Mouse (Mus musculus) lung, postnatal 10 days (tissue): Measurements from ENCODE around the gene Cntn1.
A peak's percentile ranks its signal among the peaks of the same experiment; 100 is the strongest.

Experiments used
- DNase-seq: peaks from one replicate; pipeline ENCODE4 v3.0.0; 2021

Cntn1 gene

DNA sequence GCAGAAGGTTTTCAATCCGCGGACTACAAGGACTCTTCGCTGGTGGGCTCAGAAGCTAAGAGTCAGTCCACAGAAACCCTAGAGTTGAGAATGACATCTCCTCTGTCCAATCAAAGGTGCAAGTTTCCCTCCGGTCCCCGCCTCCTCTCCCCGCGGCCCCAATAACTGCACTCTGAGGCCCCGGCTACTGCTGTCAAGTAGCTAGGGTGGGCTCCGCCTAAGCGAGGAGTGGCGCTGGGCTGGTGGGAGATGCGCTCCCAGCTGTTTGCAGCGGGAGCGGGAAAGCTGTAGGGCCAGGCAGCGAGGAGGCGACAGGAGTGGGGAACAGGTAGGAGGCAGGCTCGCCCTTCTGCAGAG is at the start of gene Cntn1:
TSS of gene Cntn1 (plus strand) at position 170 of the 357 bp plus-strand sequence.
- DNase-seq = peak; percentile 36

DNA sequence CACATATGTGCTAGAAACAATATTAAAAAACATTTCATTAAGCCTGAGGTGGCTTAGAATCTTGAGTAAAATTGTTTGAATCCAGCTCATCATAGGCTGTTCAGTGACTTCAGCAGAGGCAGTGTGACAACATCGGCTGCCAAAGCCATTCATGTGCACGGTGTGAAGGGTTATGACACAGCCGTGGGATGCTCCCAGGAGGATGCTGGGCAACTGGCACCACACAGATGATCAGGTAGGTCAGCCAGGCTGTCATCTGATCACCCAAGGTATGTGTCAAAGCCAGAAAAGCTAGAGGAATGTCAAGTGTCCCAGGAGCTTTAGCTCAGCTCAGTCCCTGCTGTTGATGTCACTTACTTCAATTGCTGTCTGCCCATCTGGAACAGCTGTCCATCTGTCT is 49.5 kb upstream of the Cntn1 start:
- no peak for DNase-seq

DNA sequence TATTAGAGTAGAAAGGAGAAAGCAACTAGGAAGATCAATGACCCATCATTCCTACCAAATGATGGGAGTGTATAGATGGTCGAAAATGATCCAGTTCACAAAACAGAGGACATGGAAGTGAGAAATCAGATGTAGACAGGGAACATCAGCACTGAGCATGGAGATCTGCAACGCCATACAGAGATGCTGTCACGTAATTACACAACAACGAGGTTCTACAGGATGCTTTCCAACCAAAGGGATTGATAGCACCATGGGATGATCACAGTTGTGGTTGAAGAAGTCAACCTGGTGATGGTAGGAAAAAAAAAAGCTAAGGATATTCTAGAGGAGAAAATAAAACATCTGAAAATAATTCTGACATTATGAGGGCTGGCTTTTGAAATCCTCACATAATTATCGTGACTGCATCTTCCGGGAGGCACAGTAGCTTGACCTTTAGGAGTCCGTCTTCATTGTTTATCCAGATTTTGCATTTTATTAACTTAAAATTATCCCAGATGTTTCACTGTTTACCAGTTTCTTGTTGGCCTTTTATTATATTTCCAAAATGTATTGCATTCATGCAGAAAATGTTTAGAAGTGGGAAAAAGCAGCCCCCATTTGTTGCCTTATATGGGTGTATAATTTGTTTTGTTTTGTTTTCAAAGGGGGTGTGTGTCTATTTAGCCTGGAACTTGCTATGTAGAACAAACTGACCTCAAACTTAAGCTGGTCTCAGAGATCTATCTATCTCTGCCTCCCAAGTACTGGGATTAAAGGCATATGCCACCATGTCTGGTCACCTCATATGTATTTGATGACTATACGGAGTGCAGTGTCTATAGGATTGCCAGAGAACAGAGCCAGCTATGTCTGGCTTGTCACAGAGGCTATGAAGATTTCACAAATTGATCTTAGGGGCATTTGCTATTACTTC is 38.5 kb upstream of the Cntn1 start:
- no peak for DNase-seq

DNA sequence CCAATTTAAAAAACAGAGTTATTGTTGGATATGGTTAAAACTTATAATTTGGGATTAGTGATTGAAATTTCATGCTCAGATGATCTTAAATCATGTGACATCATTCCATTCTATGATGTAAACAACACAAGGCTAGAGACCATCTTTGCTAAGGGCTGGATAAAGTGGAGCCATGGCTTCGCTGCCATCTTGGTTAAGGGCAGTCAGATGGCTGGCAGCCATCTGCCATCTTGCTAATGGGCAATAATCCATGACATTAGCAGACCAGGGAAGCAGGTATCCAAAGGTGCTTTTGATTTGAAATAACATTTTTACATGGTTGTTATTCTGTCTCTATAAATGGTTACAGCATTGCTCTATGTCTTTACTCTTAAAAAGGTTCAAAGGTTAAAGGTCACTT is 16.9 kb upstream of the Cntn1 start:
- DNase-seq = no peak

DNA sequence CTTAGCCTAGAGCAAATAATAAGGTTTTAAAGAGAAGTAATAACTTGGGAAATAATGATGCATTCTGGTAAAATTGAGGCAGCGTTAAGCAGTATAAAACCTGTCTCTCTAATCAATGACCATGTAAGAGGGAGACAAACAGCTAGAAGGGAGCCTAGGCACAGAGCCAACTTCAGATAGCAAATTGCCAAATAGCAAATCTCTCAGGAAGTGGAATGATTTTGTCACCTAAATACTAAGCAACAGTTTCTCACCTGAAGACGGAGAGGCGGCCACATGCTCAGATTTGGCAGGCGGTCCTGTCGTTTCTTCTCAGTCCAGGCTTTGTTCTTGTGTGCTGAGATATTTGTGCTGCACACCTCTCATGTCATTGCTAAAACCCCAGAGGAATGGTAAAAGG is 8.4 kb upstream of the Cntn1 start:
- DNase-seq = no peak

DNA sequence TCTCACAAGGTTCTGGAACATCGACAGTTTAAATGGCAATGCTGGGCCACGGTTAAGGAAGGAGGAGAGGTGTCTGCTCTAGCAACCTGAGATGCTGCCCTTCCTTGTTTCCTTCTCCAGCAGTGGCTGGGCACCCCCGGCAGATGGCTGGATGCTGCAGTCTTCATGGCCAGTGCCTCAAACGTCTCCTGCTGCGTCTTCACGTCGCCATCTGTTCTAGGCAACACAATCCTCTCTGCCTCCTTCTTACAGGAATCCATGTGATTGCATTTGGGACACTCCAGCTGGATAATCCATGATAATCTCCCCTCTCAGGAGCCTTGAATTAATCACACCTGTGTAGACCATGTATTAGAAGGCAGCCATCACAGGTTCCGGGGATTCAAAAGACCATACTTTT is 4.9 kb upstream of the Cntn1 start:
- no peak for DNase-seq

DNA sequence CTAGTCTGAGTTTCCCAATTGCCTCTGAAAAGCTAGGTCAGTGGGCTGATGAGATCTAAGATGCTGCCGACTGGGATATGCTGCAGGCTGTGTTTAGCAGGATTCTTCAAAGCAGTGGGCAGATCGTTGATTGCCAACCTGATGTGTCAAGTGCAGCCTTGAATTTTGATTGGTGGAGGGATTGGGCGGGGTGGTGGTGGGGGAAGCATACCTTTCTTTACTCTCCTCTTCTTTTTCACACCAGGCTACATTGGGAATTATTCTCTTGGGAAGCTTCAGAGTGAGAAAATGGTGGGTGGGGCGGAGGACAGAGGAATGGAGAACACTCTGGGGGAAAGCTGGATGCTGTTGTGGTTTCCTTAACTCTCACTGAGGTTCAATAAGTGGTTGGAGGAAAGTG is 2.9 kb upstream of the Cntn1 start:
- no peak for DNase-seq

DNA sequence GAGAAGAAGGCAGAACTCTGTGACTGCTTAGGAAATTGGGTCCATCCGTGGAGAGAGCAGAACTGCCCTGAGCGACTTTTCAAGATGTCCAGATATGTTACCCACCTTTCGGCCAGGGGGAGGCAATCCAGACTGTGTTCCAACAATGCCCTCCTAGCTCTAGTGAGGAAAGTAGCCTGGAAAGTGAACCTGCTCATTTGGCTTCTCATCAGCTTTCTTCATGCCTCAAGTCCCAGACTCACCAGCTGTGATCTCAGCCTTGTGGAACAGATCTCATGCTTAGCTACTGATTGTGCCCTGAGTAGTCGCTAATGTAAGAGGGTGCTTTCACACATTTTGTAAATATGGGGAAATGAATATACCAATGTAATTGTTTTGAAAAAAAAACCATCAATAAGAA is 2.4 kb upstream of the Cntn1 start:
- DNase-seq = no peak

DNA sequence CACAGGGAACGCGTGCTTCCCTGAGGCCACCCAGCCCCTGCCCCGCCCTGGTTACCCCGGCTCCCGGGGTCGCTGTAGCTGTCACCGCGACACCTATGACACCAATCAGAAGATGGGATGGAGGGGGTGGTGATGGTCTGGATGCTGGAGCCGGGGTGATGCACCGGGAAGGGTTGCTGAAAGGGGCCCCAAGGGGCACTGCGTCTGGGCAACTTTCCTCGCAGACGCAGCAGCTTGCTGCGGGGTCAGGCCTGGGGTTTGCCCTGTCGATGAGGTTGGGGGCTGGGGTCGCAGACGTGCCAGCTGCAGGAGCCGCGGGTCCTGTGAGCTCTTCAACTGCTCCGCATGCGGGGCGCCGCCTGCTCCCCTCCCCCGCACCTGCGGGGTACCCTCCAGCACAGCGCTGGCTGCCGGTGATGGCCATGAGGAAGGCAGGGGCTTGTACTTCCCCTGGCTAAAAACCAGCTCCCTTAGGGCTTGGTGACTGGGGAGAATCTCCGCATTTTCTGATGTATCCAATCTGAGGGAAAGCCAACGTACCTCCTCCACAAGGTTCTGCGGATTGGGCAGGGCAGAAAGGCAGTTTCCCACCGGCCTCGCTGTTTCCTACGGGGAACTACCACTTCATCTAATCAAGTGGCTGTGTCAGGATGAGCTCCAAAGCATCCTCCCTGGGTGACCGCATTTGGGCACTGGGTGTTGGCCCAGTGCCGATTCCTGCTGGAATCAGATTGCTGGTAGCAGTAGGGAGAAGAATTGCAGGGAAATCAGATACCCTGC is 578 bp downstream of the Cntn1 start:
- DNase-seq = no peak

DNA sequence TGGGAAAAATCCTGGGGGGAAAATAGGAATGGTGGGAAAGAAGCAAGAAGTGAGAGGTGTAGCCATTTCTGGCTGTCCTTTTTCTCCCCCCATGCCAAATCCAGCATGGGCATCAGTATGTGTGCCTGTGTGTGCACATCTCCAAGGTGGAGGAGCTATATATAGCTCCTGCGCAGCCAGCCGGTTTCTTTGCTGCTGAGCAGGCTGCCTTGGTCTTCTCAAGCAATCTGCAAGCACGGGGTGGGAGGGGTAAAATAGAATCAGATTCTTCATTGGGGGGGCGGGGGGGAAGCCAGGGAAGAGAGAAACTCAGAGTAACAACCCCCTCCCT is 1.1 kb downstream of the Cntn1 start:
- DNase-seq = no peak

DNA sequence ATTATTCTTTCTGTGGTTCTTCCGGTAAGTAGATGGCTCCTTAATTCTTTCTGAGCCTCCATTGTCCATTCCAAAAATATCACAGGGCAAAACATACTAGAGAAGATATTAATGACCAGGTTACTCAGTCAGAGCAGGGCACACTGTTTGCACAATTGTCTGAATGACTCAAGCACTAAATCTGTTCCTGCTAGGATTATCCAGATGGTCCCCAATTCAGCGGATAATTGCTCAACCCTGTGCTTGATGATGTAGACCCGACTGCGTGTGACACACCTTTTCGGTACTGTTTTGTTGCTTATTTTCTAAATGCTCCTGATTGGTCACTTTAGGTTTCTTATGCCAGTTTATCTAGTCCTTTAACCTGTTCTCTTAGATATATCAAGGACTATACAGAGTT is 6.6 kb downstream of the Cntn1 start:
- DNase-seq = no peak

DNA sequence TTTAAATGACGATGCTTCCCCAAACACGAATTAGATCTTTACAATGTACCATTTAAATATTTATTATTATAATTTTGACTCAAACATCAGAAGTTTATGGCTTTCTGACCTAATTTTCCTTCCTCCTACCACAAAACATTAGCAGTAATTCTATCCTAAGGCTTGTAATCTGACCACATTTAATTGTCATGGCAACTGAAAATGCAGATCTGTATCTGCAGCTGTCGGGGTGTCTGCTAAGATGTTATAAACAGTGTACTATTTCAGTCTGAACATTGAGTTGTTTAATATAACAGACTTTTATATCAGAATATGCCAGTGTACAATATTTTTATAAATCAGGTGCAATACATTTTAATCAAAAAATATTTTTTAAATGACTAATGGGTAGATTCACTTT is 10.0 kb downstream of the Cntn1 start:
- no peak for DNase-seq

DNA sequence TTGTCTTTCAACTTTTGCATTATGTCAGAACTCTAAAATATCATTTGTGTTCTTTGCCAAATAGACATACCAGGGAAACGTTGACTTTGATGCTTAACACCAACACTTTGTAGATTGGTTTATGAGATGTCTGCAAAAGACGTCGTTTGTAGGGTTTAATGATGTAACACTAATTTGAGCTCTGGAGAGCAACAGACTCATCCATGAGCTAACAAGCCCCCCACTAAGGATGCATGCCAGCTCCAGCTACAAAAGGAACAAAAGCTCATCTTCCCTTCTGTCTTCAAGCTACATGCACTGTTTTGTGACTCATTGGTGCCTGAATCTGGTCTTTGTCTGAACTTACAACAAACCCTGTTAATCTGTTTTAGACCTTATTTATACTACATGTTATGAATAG is 28.5 kb downstream of the Cntn1 start:
- DNase-seq = no peak

DNA sequence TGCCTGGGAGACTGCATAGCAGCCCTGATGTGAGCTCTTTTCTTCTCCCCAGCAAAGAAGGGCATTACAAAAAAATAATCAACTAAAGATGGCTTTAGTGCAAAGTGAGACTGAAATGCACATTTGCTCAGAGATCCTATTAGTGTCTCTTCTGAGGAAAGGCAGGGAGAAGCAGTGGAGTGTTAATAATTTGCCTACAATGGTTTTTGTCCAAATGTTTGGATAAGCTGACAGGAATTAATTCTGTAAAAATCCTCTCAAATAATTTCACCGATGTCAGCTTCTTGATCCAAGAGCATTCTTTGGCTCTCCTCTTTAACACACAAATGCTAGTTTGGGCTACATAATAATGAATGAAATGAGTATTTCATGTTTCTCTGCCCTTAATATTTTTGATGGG is 34.9 kb downstream of the Cntn1 start:
- DNase-seq = no peak

DNA sequence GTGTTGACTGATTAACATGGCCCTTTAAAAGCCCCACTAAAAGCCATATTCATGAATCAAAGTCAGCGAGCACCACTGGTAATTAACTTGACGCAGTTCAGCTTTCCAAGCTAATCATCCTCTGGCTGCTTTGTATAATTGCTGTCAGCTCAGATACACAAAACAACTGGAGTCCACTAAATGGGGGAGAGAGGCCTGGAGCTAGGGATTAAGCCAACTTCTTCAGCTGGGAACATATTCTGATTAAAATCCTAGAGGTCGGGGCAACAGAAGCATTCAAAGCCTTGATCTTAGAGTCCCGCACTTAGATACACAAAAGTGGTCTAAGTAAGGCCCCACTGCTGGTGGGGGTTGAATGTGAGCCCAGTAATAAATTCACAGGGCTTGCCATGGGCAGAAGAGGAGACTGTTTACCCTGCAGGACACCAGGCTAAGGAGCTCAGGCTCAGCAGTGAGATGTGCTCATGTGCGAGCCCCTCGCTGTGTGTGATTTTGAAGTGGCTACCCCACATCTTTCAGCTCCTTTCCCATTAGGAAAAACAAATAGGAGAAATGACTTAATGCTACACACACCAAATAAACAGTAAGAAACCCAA is 36.8 kb downstream of the Cntn1 start:
- DNase-seq = no peak

DNA sequence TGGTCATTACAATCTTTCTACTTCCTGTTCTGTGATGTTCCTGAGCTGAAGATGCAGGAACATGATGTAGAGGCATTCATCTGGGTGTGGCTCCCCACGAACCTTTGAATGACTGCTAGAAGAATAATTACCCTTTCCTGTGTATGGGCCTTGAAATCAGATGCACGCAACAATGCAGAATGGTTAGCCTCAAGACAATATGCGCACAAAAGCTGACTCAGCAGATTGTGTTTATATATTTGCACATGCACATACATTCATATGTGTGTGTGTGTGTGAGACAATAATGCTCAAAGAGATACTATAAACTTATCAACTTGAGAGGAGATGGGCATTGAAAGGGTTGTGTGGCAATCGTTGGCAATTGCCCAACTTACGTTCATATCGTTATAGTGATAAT is 39.8 kb downstream of the Cntn1 start:
- DNase-seq = no peak

DNA sequence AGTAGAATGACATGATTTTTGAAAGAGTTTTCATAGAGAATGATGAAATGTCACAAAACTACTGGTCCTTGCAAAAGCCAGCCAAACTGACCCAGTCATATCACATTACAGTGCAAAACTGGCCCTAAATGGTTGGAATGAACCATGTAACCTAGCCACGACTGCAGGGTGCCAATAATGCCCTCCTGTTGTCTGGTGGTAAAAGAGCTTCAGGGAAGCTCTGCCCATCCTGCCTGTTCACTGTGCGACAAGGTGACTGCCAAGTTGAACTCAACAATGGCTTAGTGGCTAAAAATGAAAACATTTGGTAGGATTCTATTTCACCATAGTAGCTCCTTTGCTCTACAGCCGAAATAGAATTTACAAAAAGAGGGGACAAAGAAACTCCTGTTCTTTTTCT is 41.1 kb downstream of the Cntn1 start:
- DNase-seq = no peak

DNA sequence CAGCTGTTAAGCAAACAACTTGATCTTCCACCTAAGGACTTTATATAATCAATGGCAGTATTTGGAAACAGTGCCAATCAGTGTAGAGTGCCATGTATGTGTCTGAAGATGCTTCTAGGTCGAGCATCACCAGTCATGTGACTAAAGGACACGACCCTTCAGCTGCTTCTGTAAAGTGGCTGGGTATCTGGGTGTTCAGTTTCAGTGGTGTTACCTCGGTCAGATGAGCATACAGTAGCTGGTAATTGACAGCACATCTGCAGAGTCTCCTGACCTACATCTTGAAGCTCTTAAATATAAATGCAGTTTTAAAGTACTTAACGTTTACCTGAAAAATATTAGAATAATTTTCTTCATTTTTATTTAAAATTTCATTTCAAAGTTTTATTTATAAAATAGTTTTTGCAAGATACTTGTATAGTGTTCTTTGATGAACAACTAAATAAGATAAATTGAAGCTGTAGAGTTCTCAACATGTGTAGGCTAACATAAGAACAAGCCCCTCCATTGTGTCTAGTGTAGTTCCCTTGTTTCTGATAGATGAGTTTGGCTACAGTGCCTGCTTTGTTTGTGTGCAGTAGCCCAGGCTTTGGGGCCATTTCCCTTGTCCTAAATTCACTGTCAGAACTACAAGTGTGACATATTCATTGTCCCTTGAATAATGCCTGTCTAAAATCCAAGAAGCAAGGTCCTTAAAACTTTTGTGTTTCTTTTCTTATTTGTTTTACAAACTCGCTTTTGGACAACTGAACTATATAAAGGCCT is 48.6 kb downstream of the Cntn1 start:
- DNase-seq = no peak

DNA sequence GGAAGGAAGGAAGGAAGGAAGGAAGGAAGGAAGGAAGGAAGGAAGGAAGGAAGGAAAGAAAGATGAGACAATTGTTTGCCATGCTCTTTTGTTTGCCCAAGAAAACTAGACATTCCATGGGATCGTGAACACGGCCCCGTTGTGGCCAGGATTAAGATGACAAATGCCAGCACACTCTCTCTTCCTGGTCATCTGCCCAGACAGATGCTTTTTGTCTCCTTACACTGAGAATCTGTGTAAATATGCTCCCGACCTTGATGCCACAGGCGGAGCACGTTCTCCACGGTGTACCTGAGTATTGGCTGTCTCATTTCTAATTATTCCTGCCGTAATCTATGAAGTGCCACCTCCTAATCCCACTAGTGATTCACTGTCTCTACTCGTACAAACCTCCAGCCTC is 51.0 kb downstream of the Cntn1 start:
- DNase-seq = no peak

DNA sequence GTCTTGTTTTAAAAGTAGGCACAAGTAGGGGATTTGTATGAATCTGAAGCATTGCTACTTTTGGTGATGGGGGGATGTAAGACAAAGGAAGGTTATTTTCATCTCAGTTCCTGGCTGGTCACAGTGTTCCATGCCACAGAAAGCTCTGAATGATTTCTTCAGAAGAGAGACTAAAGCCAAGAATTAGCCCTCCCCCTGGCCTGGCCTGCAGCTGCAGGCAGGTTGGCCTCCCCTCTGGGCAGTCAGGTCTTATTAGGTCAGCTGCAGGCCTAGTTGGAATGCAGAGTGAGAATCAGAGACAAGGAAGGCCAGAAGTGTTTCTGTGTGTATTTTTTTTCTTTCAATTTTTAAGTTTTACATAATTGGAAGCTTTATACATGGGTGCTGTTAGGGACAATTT is 61.5 kb downstream of the Cntn1 start:
- DNase-seq = peak; percentile 3

DNA sequence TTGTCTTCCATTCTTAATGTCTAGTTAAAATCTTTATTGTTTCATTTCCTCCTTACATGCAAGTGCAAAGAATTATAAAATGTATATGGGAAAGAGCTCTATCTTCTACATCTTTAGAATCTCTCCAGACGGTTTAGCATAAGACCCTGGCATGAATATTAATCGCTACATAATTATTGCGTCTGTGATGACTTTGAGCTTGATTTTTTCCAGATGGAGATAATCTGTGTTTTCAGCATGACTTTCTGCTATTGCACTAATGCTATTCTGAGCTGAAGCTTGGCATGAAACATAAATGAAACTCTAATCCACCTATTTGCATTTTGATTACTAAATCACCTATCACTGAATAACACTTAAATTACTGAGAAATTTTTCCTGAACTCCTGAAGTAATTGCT is 82.0 kb downstream of the Cntn1 start:
- no peak for DNase-seq

DNA sequence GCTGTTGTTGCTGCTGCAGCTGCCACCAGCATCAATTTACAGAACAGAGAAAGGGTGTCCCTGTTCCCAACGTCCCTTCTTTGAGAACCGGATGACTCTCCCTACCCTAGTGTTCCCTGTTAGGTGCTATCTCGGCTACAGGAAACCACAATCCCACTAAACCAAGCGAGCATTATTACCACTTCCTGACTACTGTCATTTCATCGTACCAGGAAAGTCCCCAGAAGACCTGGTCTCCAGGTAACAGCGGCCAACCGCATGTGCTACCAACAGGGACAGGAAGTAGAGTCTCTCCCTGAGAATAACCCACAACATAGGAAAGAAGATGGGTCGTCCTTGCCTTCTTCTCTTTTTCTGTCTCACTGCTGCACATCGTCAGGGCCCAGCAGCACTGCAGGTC is 83.3 kb downstream of the Cntn1 start:
- DNase-seq = no peak

DNA sequence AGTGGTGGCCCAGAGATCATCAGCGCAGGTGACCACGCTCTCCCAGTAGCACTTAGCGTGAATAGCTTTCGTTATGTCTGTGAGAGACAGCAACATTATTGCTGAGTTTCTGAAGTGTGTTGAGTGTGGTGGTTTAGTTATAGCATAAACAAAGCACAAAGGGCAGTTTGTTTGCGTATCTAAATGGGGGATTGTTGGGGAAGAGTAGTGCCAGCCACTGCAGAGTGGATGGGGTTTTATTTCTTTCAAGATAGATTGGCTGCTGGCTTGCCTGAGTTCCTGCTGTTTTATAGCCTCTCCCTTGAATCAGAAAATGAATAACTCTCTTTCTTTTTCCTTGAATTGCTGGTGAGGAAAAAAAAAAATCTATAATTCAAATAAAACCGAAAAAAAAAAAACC is 86.1 kb downstream of the Cntn1 start:
- no peak for DNase-seq
